Mouse (Mus musculus): ENCODE data around the gene Kcnip1. TPM values are rescaled to one million over a fixed set of nuclear protein-coding genes. Genes with fewer than 3 reads are reported as not detected.

The Kcnip1 gene
- 10 to 100 TPM; 28.4 to 31.4 TPM for total RNA-seq (2021)

DNA sequence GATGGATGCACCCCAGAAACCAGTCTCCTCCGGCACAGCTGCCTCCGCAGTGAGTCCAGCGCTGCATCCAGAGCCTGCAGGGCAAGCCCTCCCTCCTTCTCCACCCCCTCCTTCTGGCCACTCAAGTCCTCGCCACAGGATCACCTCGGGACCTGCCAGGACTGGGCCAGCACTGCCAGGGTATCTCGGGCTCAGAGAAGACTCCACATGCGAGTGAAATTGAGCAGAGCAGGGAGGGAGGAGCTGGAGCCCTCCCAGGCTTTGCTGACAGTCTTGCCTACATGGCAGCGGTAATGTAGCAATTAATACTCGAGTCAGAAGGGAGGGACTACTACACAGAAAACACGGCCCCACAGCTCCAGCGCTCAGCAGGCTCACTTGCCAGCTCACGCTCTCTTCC is at the start of gene Kcnip1:
Gene Kcnip1, minus strand, starts transcription at position 215 of the 400 bp plus-strand sequence.
- intact Hi-C loops (cut with DNase I): no loop called here
- no peak for DNase-seq (ENCODE audit: low spot score in 2 of 2)

DNA sequence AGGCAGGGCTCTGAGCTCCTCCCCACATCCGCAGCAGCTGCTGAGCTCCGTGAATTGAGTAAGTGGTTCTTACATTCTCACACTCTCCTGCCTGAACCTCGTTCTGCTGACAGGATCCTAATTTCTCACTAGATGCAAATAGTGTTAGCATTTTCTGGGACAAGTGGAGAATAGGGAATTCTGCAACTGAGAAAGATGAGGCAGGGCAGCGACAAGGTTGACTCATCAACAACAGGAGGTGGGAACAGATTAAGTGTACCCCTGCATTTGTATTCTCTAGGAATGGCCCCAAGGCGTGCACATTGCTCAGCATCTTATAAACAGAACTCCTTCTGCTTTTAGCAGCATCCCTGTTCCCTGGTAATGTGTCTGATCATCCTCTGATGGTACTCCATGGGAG is 47.1 kb upstream of the Kcnip1 start:
- intact Hi-C loops (cut with DNase I): no loop called here
- peak; percentile 6 to 14 for DNase-seq (ENCODE audit: low spot score in 2 of 2)

DNA sequence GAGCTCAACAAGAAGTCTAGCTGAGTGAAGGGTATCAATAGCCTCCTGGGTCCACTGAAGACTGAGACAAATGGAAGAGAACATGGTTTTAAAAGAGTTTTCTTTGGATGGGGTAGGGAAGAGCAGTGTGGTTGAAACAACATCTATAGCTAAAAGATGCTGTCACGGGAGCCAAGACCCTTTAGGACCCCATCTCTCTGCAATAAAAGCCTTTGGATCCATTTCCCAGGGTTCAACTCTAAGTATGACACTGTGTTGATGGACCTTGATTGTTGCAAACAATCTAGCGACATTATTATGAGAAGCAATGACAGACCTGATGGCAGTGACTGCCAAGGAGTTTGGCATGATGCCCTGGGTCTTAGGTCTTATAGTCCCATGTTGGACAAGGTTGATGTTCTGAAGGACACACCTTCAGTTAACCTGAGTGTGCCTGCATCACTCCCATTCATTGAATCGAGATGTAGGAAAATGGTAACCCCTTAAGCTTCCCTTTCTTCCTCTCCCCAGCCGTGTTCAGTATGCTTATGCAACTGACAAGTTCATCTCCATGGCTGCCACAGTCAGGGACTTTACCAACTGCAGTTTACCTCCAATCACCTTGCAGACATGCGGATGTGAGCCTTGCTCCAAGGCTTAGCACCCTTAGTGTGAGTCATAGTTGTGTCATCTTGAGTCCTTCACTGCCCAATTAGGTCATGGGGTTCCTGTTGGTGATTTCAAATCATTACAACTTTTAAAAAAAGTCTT is 43.1 kb upstream of the Kcnip1 start:
- intact Hi-C loops (cut with DNase I): no loop called here
- DNase-seq (ENCODE audit: low spot score in 2 of 2): no peak

DNA sequence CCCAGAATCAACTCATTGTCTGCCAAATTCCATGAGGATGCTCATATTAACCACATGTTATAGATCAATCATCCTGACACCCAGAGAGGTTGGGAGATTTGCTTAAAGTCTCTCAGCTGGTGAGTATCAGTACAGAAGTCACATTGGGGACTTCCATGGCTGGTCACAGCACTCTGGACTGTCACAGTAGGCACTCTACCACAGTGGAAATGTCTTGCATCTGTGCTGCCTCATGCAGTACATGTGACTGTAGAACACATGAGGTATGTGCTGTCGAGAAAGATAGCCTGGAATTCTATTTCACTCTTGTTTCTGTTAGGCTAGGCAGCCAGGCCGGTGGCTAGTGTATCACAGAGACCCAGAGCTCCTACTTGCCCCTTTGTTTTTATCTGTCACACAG is 41.8 kb upstream of the Kcnip1 start:
- no peak for DNase-seq (ENCODE audit: low spot score in 2 of 2)
- intact Hi-C loops (cut with DNase I): no loop called here

DNA sequence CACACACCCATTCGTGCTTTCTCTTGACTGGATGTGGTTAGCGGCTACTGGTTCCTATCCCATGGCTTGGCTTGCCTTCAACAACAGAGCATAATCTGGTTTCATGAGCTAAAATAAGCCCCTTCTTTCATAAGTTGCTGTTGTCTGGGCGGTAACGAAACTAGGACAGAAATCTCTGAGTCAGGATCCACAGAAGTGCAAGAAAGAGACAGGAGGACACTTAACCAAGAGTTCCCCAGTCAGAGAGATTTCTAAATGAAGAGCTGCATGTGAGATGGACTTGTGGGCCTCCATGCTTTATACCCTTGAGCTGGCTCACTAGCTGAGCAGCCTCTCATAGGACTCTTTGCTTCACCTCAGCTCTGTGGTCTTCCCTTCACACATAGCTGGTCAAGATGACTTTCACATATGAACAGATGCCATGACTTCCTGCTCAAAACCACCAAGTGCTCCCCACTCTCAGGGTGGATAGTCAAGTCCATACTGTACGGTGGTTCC is 41.1 kb upstream of the Kcnip1 start:
- peak; percentile 23 to 24 for DNase-seq (ENCODE audit: low spot score in 2 of 2)
- intact Hi-C loops (cut with DNase I): no loop called here

DNA sequence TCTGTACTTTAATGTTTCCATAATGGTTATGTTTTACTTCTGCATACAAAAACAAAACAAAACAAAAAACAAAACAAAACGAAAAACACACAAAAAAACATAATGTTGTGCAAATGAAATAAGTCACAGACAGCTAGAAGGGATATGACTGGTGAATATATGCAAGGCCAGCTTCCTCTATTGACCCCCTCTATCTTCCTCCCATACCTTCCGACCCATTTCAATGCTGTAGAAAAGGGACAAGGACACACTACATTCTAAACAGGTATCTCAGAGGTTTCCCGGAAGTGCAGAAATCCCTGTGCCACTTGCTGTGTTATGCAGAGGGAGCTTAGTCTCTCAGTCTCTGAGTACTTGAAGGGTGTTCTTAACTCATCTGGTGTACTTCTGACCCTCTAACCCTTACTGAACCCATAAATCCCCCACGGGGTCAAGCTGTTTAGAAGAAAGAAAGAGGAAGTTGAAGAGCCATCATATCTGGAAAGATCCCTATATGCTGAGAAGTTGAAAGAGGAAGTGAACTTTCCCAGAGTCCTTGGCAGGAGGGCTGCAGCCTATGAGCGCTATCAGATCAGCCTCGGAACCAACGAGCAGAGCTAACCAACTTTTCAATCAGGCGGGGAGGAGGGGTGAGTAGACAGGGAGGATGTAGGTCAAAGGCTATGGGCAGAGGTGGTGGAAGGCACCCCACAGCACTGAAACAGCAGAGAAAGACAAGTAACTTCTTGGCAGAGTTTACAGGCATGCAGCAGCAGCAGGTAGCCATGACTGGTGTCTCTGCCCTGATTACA is 38.3 kb upstream of the Kcnip1 start:
- DNase-seq (ENCODE audit: low spot score in 2 of 2): no peak
- intact Hi-C loops (cut with DNase I): no loop called here

DNA sequence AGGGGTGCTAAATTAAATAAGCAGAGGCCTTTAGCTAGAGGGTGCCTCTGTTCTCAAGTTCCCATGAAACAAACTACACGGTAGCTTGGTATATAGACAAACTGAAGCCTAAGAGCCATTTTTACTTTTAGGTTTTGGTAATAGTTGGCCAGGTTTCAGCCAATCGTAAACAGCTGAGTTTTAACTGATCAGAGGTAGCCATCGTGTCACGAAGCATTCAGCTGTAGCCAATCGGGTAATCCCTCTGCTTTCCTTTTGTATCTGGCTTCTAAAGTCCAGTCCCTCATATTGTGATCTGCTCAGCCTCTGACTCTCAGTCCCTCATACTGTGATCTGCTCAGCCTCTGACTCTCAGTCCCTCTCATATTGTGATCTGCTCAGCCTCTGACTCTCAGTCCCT is 36.7 kb upstream of the Kcnip1 start:
- intact Hi-C loops (cut with DNase I): no loop called here
- DNase-seq (ENCODE audit: low spot score in 2 of 2): no peak

DNA sequence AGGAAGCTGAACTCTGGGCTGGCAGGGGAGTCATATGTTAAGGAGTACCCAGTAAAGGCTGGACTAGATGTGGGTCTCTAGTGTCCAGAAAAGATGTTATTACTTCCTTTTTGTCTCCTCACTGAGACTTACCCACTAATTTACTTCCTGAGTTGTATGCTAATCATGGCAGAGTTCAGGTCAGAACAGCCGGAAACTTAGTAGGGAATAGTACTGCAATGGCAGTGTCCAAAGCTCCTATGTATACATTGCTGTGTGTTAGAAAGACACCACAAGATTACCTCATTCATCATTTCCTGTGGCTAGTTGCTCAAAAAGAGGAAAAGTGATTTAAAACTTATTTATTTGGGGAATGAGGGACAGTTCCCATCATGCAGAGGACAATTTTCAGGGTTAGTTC is 32.1 kb upstream of the Kcnip1 start:
- no peak for DNase-seq (ENCODE audit: low spot score in 2 of 2)
- intact Hi-C loops (cut with DNase I): no loop called here

DNA sequence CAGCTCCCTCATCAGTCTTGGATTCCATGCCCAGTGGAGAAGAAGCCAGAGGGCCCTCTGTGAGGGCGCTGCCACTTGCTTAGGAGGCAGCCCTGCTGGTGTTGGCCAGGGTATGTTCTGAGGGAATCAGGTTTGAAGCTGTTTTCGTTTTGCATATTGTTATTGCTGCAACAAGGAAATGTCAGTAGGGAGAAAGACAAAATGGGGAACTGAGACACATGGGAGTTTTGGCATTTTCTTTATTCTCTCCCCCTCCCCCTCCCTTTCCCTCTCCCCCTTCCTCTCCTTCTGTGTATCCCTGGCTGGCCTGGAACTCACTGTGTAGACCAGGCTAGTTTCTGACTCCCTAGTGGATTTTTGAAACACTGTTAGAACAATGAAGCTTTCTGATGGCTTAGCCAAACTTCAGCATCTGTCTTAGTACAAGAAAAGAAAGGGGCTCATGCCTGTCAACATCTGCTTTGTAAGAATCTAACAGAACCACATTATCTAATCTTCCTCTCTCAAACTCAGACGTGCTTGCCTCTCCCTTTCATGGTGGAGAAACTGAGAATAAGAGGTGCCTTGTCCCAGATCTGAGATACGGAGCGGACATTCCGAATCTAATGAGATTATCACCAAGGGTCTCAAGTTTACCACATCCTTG is 19.2 kb upstream of the Kcnip1 start:
- no peak for DNase-seq (ENCODE audit: low spot score in 2 of 2)
- intact Hi-C loops (cut with DNase I): no loop called here

GRCm38 (mm10) chr11:34010859-34011172 is 17.9 kb upstream of the Kcnip1 start:
- DNase-seq (ENCODE audit: low spot score in 2 of 2): peak; percentile 12 to 28
- intact Hi-C loops (cut with DNase I): no loop called here

DNA sequence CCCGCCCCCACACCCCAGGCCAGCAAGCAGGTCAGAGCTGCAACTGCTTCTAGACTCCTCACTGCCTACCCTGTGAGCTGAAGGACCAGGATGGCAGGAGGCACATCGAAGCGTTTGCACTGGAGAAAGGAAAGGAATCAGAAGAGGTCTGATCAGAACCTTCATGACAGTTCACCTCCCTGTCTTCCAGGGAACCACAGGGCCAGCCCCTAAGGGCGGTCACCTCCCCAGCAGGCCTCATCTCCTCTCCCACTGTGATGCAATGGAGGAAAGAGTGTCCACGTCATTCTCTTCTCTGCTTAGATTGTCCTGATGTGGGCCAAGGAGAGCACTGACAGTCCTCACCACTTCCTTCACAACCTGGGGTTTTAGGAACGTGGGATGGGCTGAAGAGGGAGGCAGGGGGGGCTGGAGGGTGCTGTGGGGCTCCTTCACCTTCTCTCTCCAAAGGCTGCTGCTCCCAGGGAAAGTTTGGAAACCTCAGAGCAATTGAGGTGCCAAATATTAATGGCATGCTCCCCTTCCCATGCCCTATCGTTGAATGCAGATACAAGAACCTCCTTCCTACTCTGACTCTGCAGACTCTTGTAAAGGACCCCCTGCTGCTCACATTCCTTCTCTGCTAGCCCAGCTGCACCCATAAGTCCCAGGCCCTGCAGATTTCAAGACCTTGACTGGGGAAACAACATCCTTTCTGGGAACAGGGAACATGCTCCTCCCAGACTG is 17.3 kb upstream of the Kcnip1 start:
- intact Hi-C loops (cut with DNase I): no loop called here
- no peak for DNase-seq (ENCODE audit: low spot score in 2 of 2)

DNA sequence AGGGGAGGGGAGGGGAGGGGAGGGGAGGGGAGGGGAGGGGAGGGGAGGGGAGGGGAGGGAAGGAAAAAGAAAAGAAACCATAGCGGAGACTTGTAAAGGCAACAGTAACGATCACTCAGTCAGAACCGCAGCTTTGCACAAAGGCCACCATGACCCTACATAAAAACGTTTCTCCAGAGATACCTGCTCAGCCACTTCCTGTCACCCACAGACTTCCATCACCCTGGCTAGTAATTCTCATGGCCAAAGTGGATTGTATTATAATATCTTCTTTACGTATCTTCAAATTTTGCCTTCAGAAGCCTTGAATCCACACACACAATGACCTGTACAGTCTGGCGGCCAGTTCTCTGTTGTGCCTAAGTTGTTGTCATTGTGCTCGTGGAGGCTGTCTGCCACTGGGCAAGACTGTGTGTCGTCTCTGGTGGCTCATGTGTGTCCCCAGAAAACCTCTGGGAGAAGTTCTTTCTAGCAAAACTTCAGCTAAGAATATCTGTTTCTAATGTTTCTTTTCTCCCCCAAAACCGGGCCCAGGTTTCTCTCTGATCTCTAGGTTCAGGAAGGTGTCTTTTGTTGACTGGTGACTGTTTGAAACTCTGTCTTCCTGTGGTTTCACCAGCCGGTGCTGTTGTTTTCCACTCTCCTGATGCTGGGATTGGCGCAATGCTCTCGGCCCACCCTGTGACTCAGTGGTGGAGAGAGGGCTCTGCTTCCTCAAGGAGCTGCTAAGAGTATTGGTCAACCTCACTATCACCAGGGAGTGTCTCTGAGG is 16.6 kb upstream of the Kcnip1 start:
- intact Hi-C loops (cut with DNase I): loop anchor here (5.0 to 10.0 kb wide), 4 partner anchors 63 to 275 kb away; no protein-coding TSS in a partner anchor
- no peak for DNase-seq (ENCODE audit: low spot score in 2 of 2)

GRCm38 (mm10) chr11:34008702-34009101 is 15.8 kb upstream of the Kcnip1 start:
- intact Hi-C loops (cut with DNase I): loop anchor here (5.0 to 10.0 kb wide), 4 partner anchors 64 to 274 kb away; no protein-coding TSS in a partner anchor
- peak; percentile 18 to 54 for DNase-seq (ENCODE audit: low spot score in 2 of 2)

GRCm38 (mm10) chr11:34008214-34008613 is 15.3 kb upstream of the Kcnip1 start:
- no peak for DNase-seq (ENCODE audit: low spot score in 2 of 2)
- intact Hi-C loops (cut with DNase I): loop anchor here (5.0 to 10.0 kb wide), 4 partner anchors 64 to 273 kb away; no protein-coding TSS in a partner anchor

DNA sequence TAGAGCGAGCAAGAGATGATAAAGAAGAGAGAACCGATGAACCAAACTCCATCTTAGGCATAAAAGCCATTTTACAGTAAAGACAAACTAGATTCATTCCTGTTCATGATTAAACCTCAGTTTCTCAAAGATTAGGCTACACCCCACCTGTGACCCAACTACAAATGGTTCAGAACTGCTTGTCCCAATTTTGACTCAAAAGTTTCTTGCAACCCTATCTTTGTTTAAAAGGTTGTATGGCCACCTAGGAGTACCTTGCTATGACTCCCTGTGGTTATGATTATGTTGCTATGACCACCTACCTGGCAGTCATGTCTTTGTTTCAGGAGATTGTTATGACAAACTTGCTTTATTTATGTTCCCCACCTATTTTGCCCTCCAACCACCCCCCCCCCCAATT is 14.7 kb upstream of the Kcnip1 start:
- no peak for DNase-seq (ENCODE audit: low spot score in 2 of 2)
- intact Hi-C loops (cut with DNase I): loop anchor here (5.0 to 10.0 kb wide), 4 partner anchors 65 to 273 kb away; no protein-coding TSS in a partner anchor

GRCm38 (mm10) chr11:34002593-34002965 is 9.6 kb upstream of the Kcnip1 start:
- intact Hi-C loops (cut with DNase I): loop anchor here (10.0 kb wide), 2 partner anchors 212 to 268 kb away; no protein-coding TSS in a partner anchor
- DNase-seq (ENCODE audit: low spot score in 2 of 2): no peak

GRCm38 (mm10) chr11:34001938-34002592 is 9.1 kb upstream of the Kcnip1 start:
- peak; percentile 47 to 57 for DNase-seq (ENCODE audit: low spot score in 2 of 2)
- intact Hi-C loops (cut with DNase I): loop anchor here (10.0 kb wide), 2 partner anchors 213 to 267 kb away; no protein-coding TSS in a partner anchor

DNA sequence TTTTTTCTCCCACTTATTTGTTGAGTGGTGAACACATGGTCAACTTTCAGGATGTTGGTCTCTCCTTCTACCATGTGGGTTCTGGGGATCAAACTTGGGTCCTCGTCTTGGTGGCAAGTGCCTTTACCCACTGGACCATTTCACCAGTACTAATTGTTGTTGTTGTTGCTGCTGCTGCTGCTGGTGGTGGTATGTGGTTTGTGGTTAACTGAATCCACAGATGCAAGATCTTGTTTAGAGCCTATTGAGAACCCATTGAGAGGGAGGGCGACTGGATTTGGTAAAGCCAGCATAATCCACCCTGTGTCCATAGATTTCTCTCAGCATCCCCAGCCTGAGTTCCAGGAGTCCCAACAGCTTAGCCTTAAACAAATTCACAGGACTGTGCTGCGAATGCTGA is 7.5 kb upstream of the Kcnip1 start:
- intact Hi-C loops (cut with DNase I): loop anchor here (10.0 kb wide), 2 partner anchors 214 to 266 kb away; no protein-coding TSS in a partner anchor
- no peak for DNase-seq (ENCODE audit: low spot score in 2 of 2)

Measured in left cerebral cortex, postnatal 36 days (tissue).